Mouse (Mus musculus): Measurements from ENCODE around the gene Dgkz. TPM values are rescaled to one million over a fixed set of nuclear protein-coding genes. Genes with fewer than 3 reads are reported as not detected.

Gene Dgkz
- total and polyA plus RNA-seq, 2 experiments from 2014 or later = 31.4 to 112 TPM

DNA sequence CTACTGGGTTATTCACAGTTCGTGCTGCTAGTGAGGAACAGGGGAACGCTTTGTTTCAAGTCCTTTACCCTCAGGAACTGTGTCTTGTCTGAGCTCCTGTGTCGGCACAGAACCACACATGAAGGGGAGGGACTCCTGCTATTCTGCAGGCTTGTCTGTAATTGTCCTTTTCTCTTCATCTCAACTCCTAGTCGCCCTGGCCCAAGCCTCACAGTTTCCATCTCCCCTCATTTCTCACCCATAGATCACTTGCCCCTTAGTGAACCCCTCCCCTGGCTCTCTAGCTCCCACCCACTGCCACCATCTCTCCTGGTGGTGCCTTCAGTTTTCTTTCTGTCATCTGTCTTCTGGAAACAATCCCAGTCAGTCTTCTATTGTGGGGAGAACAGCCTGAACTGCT lies 4.6 kb upstream of the Dgkz start:
- Histone ChIP-seq H3K27me3 (ENCODE audit: insufficient read depth, low read length) (peaks cover 6% of the 10 kb centered on the region; the same call in 1 of the 2 replicates), H3K4me3 (ENCODE audit: low read depth, low read length) (no peak overlapping the region), H3K9ac (no peak overlapping the region), H3K36me3 (ENCODE audit: insufficient read depth) (no peaks in the 10 kb centered on the region), H3K9me3 (ENCODE audit: low read length) (no peaks in the 10 kb centered on the region), H3K4me1 (ENCODE audit: insufficient read depth) (peaks cover 20% of the 10 kb centered on the region), H3K4me2 (ENCODE audit: low read depth) (no peak overlapping the region), H3K27ac (ENCODE audit: low read depth, low read length) (peak overlapping the region; percentile 40)
- no peak for TF ChIP-seq CTCF (IDR thresholded peaks at IDR 0.05; ENCODE audit: low read depth)
- ATAC-seq = peak; percentile 21; the same call in 1 of the 2 replicates
- no peak for DNase-seq
- WGBS = 18% methylated on average over 4 of the region's 4 CpGs

GRCm38 (mm10) chr2:91978547-91978946 lies 2.9 kb upstream of the Dgkz start:
- TF ChIP-seq CTCF (IDR thresholded peaks at IDR 0.05; ENCODE audit: low read depth) = no peak
- WGBS = 14% methylated on average over 2 of the region's 2 CpGs
- Histone ChIP-seq H3K4me2 (ENCODE audit: low read depth) (no peak overlapping the region), H3K36me3 (ENCODE audit: insufficient read depth) (no peaks in the 10 kb centered on the region), H3K9me3 (ENCODE audit: low read length) (no peaks in the 10 kb centered on the region), H3K4me1 (ENCODE audit: insufficient read depth) (peaks cover 17% of the 10 kb centered on the region), H3K9ac (no peak overlapping the region), H3K4me3 (ENCODE audit: low read depth, low read length) (no peak overlapping the region), H3K27me3 (ENCODE audit: insufficient read depth, low read length) (peaks cover 10% of the 10 kb centered on the region), H3K27ac (ENCODE audit: low read depth, low read length) (no peak overlapping the region)
- 0 out of 2 replicates have a peak, but pooled peaks have one; percentile 6 for ATAC-seq
- no peak for DNase-seq

GRCm38 (mm10) chr2:91977960-91978359 lies 2.3 kb upstream of the Dgkz start:
- Histone ChIP-seq H3K36me3 (ENCODE audit: insufficient read depth) (no peaks in the 10 kb centered on the region), H3K4me1 (ENCODE audit: insufficient read depth) (peaks cover 17% of the 10 kb centered on the region), H3K9ac (no peak overlapping the region), H3K4me3 (ENCODE audit: low read depth, low read length) (no peak overlapping the region), H3K4me2 (ENCODE audit: low read depth) (no peak overlapping the region), H3K27ac (ENCODE audit: low read depth, low read length) (no peak overlapping the region), H3K9me3 (ENCODE audit: low read length) (no peaks in the 10 kb centered on the region), H3K27me3 (ENCODE audit: insufficient read depth, low read length) (peaks cover 10% of the 10 kb centered on the region)
- WGBS = 85% methylated on average over 4 of the region's 4 CpGs
- no peak for DNase-seq
- TF ChIP-seq CTCF (IDR thresholded peaks at IDR 0.05; ENCODE audit: low read depth) = no peak
- ATAC-seq = no peak

DNA sequence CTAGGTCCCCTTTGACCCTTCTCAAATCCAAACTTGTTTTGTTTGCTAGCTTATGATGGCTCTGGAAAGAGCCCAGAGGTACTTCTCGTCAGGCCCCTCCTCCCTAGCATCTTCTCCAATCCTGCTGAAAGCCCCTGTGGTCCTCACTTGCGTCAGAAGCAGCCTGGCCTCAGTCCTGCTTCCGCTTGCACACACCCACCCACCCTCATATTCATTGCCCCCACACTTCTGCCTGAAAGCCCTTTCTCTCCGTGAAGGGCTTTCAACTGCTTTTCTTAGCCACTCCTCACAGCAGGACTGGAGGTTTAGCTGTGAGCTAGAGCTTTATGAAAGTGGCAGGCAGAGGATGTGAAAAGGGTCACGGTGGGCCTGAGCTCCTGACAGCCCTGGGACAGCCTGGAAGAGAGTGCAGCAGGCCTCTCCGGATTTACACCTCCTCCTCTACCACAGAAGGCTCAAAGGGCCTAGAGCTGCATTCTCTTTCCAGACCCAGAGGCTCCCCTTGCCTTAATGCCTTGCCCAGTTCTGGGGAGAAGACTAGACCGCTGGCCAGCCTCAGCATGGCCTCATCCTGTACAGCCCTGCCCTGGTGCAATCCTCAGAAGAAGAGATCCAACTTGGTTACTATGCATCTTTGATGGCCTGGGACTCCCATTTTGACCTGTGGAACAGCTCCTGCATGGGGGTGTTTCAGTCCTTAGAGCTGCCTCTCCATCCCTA lies 2.1 kb downstream of the Dgkz start:
- Histone ChIP-seq H3K27ac (ENCODE audit: low read depth, low read length) (no peak overlapping the region), H3K4me2 (ENCODE audit: low read depth) (no peak overlapping the region; the same call in 1 of the 2 replicates)
- 34% methylated on average over 7 of the region's 7 CpGs for WGBS

DNA sequence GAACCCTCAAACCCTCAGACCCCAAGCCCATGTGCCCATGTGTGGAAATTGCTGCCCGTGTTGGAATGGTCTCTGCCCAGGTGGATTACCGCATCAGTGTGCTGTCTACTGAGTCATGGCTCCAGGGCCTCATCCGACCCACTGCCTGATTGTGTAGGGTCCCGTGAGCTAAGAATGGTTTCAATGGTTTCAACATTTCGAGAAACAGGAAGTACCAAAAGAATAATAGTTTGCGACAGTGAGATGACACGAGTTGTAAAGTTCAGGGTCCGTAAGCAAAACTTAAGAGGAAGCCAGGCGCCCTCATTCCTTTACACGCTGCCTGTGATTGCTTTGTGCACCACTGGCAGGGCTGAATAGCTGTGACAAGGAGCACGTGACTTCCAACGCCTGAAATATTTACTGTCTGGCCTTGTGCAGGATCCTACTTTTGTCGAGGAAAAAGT lies 3.5 kb downstream of the Dgkz start:
- ATAC-seq = no peak
- no peak overlapping the region for H3K4me3 ChIP-seq (ENCODE audit: low read depth, low read length)
- H3K4me2 ChIP-seq (ENCODE audit: low read depth) = peak overlapping the region; percentile 42
- H3K27ac ChIP-seq (ENCODE audit: low read depth, low read length) = peak overlapping the region; percentile 47
- no peak for DNase-seq
- H3K9ac ChIP-seq = no peak overlapping the region
- no peaks in the 10 kb centered on the region for H3K36me3 ChIP-seq (ENCODE audit: insufficient read depth)
- peaks cover 10% of the 10 kb centered on the region for H3K27me3 ChIP-seq (ENCODE audit: insufficient read depth, low read length)
- 40% methylated on average over 13 of the region's 13 CpGs for WGBS
- H3K4me1 ChIP-seq (ENCODE audit: insufficient read depth) = peaks cover 24% of the 10 kb centered on the region
- TF ChIP-seq CTCF (IDR thresholded peaks at IDR 0.05; ENCODE audit: low read depth) = no peak
- H3K9me3 ChIP-seq (ENCODE audit: low read length) = no peaks in the 10 kb centered on the region

More for the DNA sequence above, 2.1 kb downstream of the Dgkz start:
- no peak for TF ChIP-seq CTCF (IDR thresholded peaks at IDR 0.05; ENCODE audit: low read depth)
- Histone ChIP-seq H3K4me1 (ENCODE audit: insufficient read depth) (peaks cover 28% of the 10 kb centered on the region), H3K36me3 (ENCODE audit: insufficient read depth) (no peaks in the 10 kb centered on the region), H3K9me3 (ENCODE audit: low read length) (no peaks in the 10 kb centered on the region), H3K9ac (no peak overlapping the region), H3K4me3 (ENCODE audit: low read depth, low read length) (no peak overlapping the region), H3K27me3 (ENCODE audit: insufficient read depth, low read length) (peaks cover 10% of the 10 kb centered on the region)
- ATAC-seq (no peak), DNase-seq (no peak)

DNA sequence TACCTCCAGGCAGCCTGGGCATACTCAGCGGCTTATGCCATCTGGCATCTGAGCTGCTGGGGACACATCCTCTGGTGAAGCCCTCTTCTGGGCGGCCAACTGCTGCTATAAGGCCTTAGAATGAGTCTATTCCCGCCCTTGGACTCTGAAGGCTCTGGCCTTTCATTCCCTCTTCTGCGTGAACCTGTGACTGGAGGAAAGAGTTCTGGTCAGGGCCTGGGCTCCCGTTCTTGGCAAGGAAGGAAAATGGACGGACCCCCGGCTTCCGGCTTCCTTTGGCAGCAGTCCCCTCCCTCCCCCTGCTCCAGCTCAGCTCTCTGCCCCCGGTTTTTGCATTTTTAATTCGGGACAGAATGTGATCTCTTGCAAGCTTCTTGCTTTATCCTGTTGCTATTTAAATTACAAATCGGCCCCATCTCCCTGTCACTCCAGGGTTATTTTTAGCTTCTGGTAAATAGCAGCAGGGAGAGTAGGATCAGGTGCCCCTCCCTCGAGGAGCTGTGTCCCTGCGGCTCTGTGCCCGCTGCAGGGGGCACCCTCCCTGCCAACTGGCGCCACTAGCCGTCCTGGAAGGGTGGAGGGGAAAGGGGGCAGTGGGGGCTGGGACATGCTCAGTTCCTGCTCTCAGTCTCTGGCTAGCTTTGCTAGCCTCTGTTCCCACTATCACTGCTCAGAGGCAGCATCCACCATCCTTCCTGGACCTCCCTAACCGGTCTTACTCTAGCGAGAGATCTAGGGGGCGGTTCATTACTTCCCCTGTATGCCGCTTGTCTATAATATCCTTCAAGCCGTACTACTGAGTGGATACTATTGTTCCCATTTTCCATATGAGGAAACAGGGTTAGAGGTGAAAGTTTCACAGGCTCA lies 4.2 kb downstream of the Dgkz start:
- DNase-seq (peak; percentile 79), ATAC-seq (peak; percentile 77)
- no peak for TF ChIP-seq CTCF (IDR thresholded peaks at IDR 0.05; ENCODE audit: low read depth)
- H3K27me3 ChIP-seq (ENCODE audit: insufficient read depth, low read length) = peaks cover 10% of the 10 kb centered on the region
- H3K4me3 ChIP-seq (ENCODE audit: low read depth, low read length) = 0 out of 2 replicates have a peak overlapping the region, but pooled peaks have one; percentile 13
- peak overlapping the region; percentile 31 for H3K9ac ChIP-seq
- H3K4me1 ChIP-seq (ENCODE audit: insufficient read depth) = peaks cover 24% of the 10 kb centered on the region
- peak overlapping the region; percentile 42 for H3K4me2 ChIP-seq (ENCODE audit: low read depth)
- H3K36me3 ChIP-seq (ENCODE audit: insufficient read depth) = no peaks in the 10 kb centered on the region
- H3K27ac ChIP-seq (ENCODE audit: low read depth, low read length) = peak overlapping the region; percentile 47
- 9% methylated on average over 21 of the region's 21 CpGs for WGBS
- H3K9me3 ChIP-seq (ENCODE audit: low read length) = no peaks in the 10 kb centered on the region

GRCm38 (mm10) chr2:91967962-91968361 lies 7.7 kb downstream of the Dgkz start:
- no peak overlapping the region for H3K4me3 ChIP-seq (ENCODE audit: low read depth, low read length)
- H3K4me1 ChIP-seq (ENCODE audit: insufficient read depth) = peaks cover 15% of the 10 kb centered on the region
- H3K9me3 ChIP-seq (ENCODE audit: low read length) = no peaks in the 10 kb centered on the region
- no peaks in the 10 kb centered on the region for H3K27me3 ChIP-seq (ENCODE audit: insufficient read depth, low read length)
- ATAC-seq (no peak), DNase-seq (no peak)
- H3K9ac ChIP-seq = no peak overlapping the region
- WGBS = 73% methylated on average over 11 of the region's 11 CpGs
- no peak overlapping the region for H3K4me2 ChIP-seq (ENCODE audit: low read depth)
- no peak overlapping the region for H3K27ac ChIP-seq (ENCODE audit: low read depth, low read length)
- no peaks in the 10 kb centered on the region for H3K36me3 ChIP-seq (ENCODE audit: insufficient read depth)
- TF ChIP-seq CTCF (IDR thresholded peaks at IDR 0.05; ENCODE audit: low read depth) = no peak

Data from forebrain, postnatal 0 days (tissue).